Mouse (Mus musculus): ENCODE data around the gene Macf1. TPM values are rescaled to one million over a fixed set of nuclear protein-coding genes. Genes with fewer than 3 reads are reported as not detected.

The Macf1 gene
- polyA plus RNA-seq, 1 experiment from 2014 or later, result 43.7 TPM

GRCm38 (mm10) chr4:123381598-123381997 lies 302.6 kb downstream of the Macf1 start:
- Histone ChIP-seq H3K9me3 (no peaks in the 10 kb centered on the region), H3K27ac (replicated peaks) (no peak overlapping the region), H3K36me3 (peaks cover 92% of the 10 kb centered on the region), H3K27me3 (replicated peaks) (no peaks in the 10 kb centered on the region), H3K4me3 (no peak overlapping the region), H3K4me2 (no peak overlapping the region), H3K9ac (no peak overlapping the region), H3K4me1 (no peaks in the 10 kb centered on the region)
- no peak for ATAC-seq (ENCODE audit: extremely low read depth, insufficient number of reproducible peaks, low FRiP score, low TSS enrichment)
- whole genome bisulfite sequencing, result 92% methylated on average over 11 of the region's 11 CpGs

GRCm38 (mm10) chr4:123376031-123376430 lies 308.1 kb downstream of the Macf1 start:
- no peaks in the 10 kb centered on the region for H3K4me1 ChIP-seq
- no peak overlapping the region for H3K9ac ChIP-seq
- no peak overlapping the region for H3K4me3 ChIP-seq
- H3K36me3 ChIP-seq, result peaks cover 94% of the 10 kb centered on the region
- no peak overlapping the region for H3K27ac ChIP-seq (replicated peaks)
- no peaks in the 10 kb centered on the region for H3K27me3 ChIP-seq (replicated peaks)
- H3K9me3 ChIP-seq, result no peaks in the 10 kb centered on the region
- no peak for ATAC-seq (ENCODE audit: extremely low read depth, insufficient number of reproducible peaks, low FRiP score, low TSS enrichment)
- 88% methylated on average over 3 of the region's 3 CpGs for WGBS
- no peak overlapping the region for H3K4me2 ChIP-seq

GRCm38 (mm10) chr4:123374316-123375008 lies 309.7 kb downstream of the Macf1 start:
- Histone ChIP-seq H3K9me3 (no peaks in the 10 kb centered on the region), H3K9ac (no peak overlapping the region), H3K4me3 (no peak overlapping the region), H3K27ac (replicated peaks) (no peak overlapping the region), H3K36me3 (peaks cover 96% of the 10 kb centered on the region), H3K27me3 (replicated peaks) (no peaks in the 10 kb centered on the region), H3K4me1 (no peaks in the 10 kb centered on the region), H3K4me2 (no peak overlapping the region)
- ATAC-seq (ENCODE audit: extremely low read depth, insufficient number of reproducible peaks, low FRiP score, low TSS enrichment), result no peak
- 91% methylated on average over 12 of the region's 12 CpGs for WGBS

GRCm38 (mm10) chr4:123363555-123363954 lies 320.6 kb downstream of the Macf1 start:
- H3K27me3 ChIP-seq (replicated peaks), result no peaks in the 10 kb centered on the region
- H3K4me2 ChIP-seq, result no peak overlapping the region
- no peaks in the 10 kb centered on the region for H3K4me1 ChIP-seq
- H3K9ac ChIP-seq, result no peak overlapping the region
- ATAC-seq (ENCODE audit: extremely low read depth, insufficient number of reproducible peaks, low FRiP score, low TSS enrichment), result no peak
- H3K27ac ChIP-seq (replicated peaks), result no peak overlapping the region
- no peaks in the 10 kb centered on the region for H3K9me3 ChIP-seq
- H3K36me3 ChIP-seq, result peaks cover 97% of the 10 kb centered on the region
- 89% methylated on average over 4 of the region's 4 CpGs for WGBS
- no peak overlapping the region for H3K4me3 ChIP-seq

- WGBS, result 90% methylated on average over 12 of the region's 12 CpGs
- Histone ChIP-seq H3K4me1 (no peaks in the 10 kb centered on the region), H3K4me3 (no peak overlapping the region), H3K9me3 (no peaks in the 10 kb centered on the region), H3K27ac (replicated peaks) (no peak overlapping the region), H3K4me2 (no peak overlapping the region), H3K36me3 (peaks cover 95% of the 10 kb centered on the region), H3K9ac (no peak overlapping the region), H3K27me3 (replicated peaks) (no peaks in the 10 kb centered on the region)
- no peak for ATAC-seq (ENCODE audit: extremely low read depth, insufficient number of reproducible peaks, low FRiP score, low TSS enrichment)
Measured at GRCm38 (mm10) chr4:123360771-123361170, 323.4 kb downstream of the Macf1 start.

GRCm38 (mm10) chr4:123358613-123359012 lies 325.5 kb downstream of the Macf1 start:
- Histone ChIP-seq H3K36me3 (peaks cover 95% of the 10 kb centered on the region), H3K9ac (no peak overlapping the region), H3K9me3 (no peaks in the 10 kb centered on the region; the same call in 1 of the 2 replicates), H3K4me3 (no peak overlapping the region), H3K4me2 (no peak overlapping the region), H3K27ac (replicated peaks) (no peak overlapping the region), H3K27me3 (replicated peaks) (no peaks in the 10 kb centered on the region), H3K4me1 (no peaks in the 10 kb centered on the region)
- no peak for ATAC-seq (ENCODE audit: extremely low read depth, insufficient number of reproducible peaks, low FRiP score, low TSS enrichment)
- whole genome bisulfite sequencing, result 89% methylated on average over 7 of the region's 7 CpGs

- Histone ChIP-seq H3K9me3 (no peaks in the 10 kb centered on the region; the same call in 1 of the 2 replicates), H3K36me3 (peaks cover 94% of the 10 kb centered on the region), H3K27ac (replicated peaks) (no peak overlapping the region), H3K4me3 (no peak overlapping the region), H3K4me2 (no peak overlapping the region), H3K9ac (no peak overlapping the region), H3K27me3 (replicated peaks) (no peaks in the 10 kb centered on the region), H3K4me1 (no peaks in the 10 kb centered on the region)
- 85% methylated on average over 8 of the region's 8 CpGs for WGBS
- ATAC-seq (ENCODE audit: extremely low read depth, insufficient number of reproducible peaks, low FRiP score, low TSS enrichment), result no peak
Measured at GRCm38 (mm10) chr4:123355941-123356340, 328.2 kb downstream of the Macf1 start.

- Histone ChIP-seq H3K4me1 (no peaks in the 10 kb centered on the region), H3K4me3 (no peak overlapping the region), H3K27me3 (replicated peaks) (no peaks in the 10 kb centered on the region), H3K4me2 (no peak overlapping the region), H3K9ac (no peak overlapping the region), H3K36me3 (peaks cover 97% of the 10 kb centered on the region), H3K27ac (replicated peaks) (no peak overlapping the region), H3K9me3 (no peaks in the 10 kb centered on the region; the same call in 1 of the 2 replicates)
- 73% methylated on average over 10 of the region's 10 CpGs for WGBS
- ATAC-seq (ENCODE audit: extremely low read depth, insufficient number of reproducible peaks, low FRiP score, low TSS enrichment), result no peak
Measured at GRCm38 (mm10) chr4:123353271-123353877, 330.8 kb downstream of the Macf1 start.

GRCm38 (mm10) chr4:123343471-123343789 lies 340.7 kb downstream of the Macf1 start:
- 3% methylated on average over 6 of the region's 6 CpGs for WGBS
- no peak for ATAC-seq (ENCODE audit: extremely low read depth, insufficient number of reproducible peaks, low FRiP score, low TSS enrichment)
- H3K27me3 ChIP-seq (replicated peaks), result peaks cover 55% of the 10 kb centered on the region
- peak overlapping the region; percentile 64 for H3K4me3 ChIP-seq
- H3K4me1 ChIP-seq, result peaks cover 18% of the 10 kb centered on the region
- no peaks in the 10 kb centered on the region for H3K9me3 ChIP-seq
- no peak overlapping the region for H3K27ac ChIP-seq (replicated peaks)
- peaks cover 5% of the 10 kb centered on the region for H3K36me3 ChIP-seq
- H3K4me2 ChIP-seq, result peak overlapping the region; percentile 98
- peak overlapping the region; percentile 73 for H3K9ac ChIP-seq

GRCm38 (mm10) chr4:123342642-123343470 lies 341.3 kb downstream of the Macf1 start, which contains the start of gene Bmp8a:
Gene Bmp8a, minus strand, starts transcription at chr4:123343252.
- Histone ChIP-seq H3K4me1 (peaks cover 18% of the 10 kb centered on the region), H3K9me3 (no peaks in the 10 kb centered on the region), H3K4me3 (peak within 1 kb of the TSS; percentile 64), H3K9ac (peak within 1 kb of the TSS; percentile 73), H3K36me3 (no peaks in the 10 kb centered on the region), H3K4me2 (peak within 1 kb of the TSS; percentile 98), H3K27ac (replicated peaks) (no peak within 1 kb of the TSS), H3K27me3 (replicated peaks) (peaks cover 56% of the 10 kb centered on the region)
- WGBS, result under 1% methylated on average over 64 of the region's 65 CpGs
- peak; percentile 79; the same call in 1 of the 2 replicates for ATAC-seq (ENCODE audit: extremely low read depth, insufficient number of reproducible peaks, low FRiP score, low TSS enrichment)

- Histone ChIP-seq H3K9ac (peak overlapping the region; percentile 72), H3K4me2 (peak overlapping the region; percentile 98), H3K36me3 (no peaks in the 10 kb centered on the region), H3K27ac (replicated peaks) (no peak overlapping the region), H3K4me1 (peaks cover 18% of the 10 kb centered on the region), H3K27me3 (replicated peaks) (peaks cover 56% of the 10 kb centered on the region), H3K4me3 (peak overlapping the region; percentile 64), H3K9me3 (no peaks in the 10 kb centered on the region)
- WGBS, result 3% methylated on average over 43 of the region's 43 CpGs
- ATAC-seq (ENCODE audit: extremely low read depth, insufficient number of reproducible peaks, low FRiP score, low TSS enrichment), result peak; percentile 16; the same call in 1 of the 2 replicates
Measured at GRCm38 (mm10) chr4:123342091-123342641, 342.0 kb downstream of the Macf1 start.
